Mouse (Mus musculus): ENCODE data around the gene Ugt1a9.

- TF ChIP-seq GATA1 (IDR thresholded peaks at IDR 0.05; ENCODE audit: borderline replicate concordance, low read length) (no peak), FLI1 (IDR thresholded peaks at IDR 0.05; ENCODE audit: low read length) (no peak)
Measured at GRCm38 (mm10) chr1:88246386-88246785, 175.8 kb downstream of the Ugt1a9 start.
